Mouse (Mus musculus): ENCODE results near the gene Pla2g15.

DNA sequence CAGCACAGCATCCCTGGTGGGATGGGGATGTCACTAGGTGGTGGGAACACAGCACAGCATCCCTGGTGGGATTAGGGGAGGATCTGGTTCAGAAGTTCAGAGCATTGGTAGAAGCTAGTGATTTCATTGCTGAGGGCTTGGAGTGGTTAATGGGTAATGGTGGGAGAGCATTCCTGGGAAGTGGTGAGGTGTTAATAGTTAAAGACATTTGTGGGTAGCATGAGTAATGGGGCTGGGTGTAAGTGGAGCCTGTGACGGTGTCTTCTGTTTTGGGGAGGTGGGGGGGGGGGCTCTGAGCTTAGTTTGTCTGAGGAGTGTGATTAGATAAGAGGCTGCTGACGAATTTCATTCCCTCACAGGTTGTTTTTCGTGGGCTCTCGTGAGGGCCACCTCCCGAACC is 43.9 kb downstream of the Pla2g15 start:
- TF ChIP-seq CTCF (IDR thresholded peaks at IDR 0.05; ENCODE audit: extremely low read depth, insufficient read depth, insufficient read length, insufficient replicate concordance) (no peak), POLR2A (IDR thresholded peaks at IDR 0.05; ENCODE audit: low read depth, low read length) (no peak)

Data from spleen, adult 2 months (tissue).